Mouse (Mus musculus) lung, embryonic 14.5 days (tissue): Measurements from ENCODE around the gene 4833439L19Rik. TPM values are rescaled to one million over a fixed set of nuclear protein-coding genes. Genes with fewer than 3 reads are reported as not detected.

ENCODE experiments used
- ATAC-seq: fragments of 200-750 bp; cut with Nextera tagmentation; 2 replicates; pipeline ENCODE4 v1.8.0; 2017; ENCODE audit warnings: mild to moderate bottlenecking, moderate TSS enrichment, moderate library complexity; ENCODE audit not compliant: insufficient read depth
- DNase-seq: peaks from one replicate; pipeline ENCODE4 v3.0.0-alpha.2; 2015
- H3K27ac ChIP-seq: fragments of 300-500 bp; sonication (generic); 2 replicates; pipeline ENCODE4 v1.5.1; 2014; ENCODE audit warnings: low read depth, mild to moderate bottlenecking, moderate library complexity
- H3K27me3 ChIP-seq: fragments of 300-500 bp; sonication (generic); 2 replicates; pipeline ENCODE4 v1.6.1; 2014; ENCODE audit warnings: low read length, control low read depth; ENCODE audit not compliant: insufficient read depth
- H3K36me3 ChIP-seq: fragments of 300-500 bp; sonication (generic); 2 replicates; pipeline ENCODE4 v1.6.1; 2014; ENCODE audit warnings: control low read depth; ENCODE audit not compliant: insufficient read depth
- H3K4me1 ChIP-seq: fragments of 300-500 bp; sonication (generic); 2 replicates; pipeline ENCODE4 v1.6.1; 2014; ENCODE audit warnings: antibody characterized with exemption, control low read depth; ENCODE audit not compliant: insufficient read depth
- H3K4me2 ChIP-seq: fragments of 300-500 bp; sonication (generic); 2 replicates; pipeline ENCODE4 v1.6.1; 2014; ENCODE audit warnings: mild to moderate bottlenecking
- H3K4me3 ChIP-seq: fragments of 300-500 bp; sonication (generic); 2 replicates; pipeline ENCODE4 v1.5.1; 2014; ENCODE audit warnings: low read depth, low read length
- H3K9ac ChIP-seq: fragments of 300-500 bp; sonication (generic); 2 replicates; pipeline ENCODE4 v1.6.1; 2014
- H3K9me3 ChIP-seq: fragments of 300-500 bp; sonication (generic); 2 replicates; pipeline ENCODE4 v1.6.1; 2016; ENCODE audit warnings: low read depth, low read length, control low read depth
- CTCF ChIP-seq: IDR thresholded peaks from 2 replicates; pipeline ENCODE4 v1.5.1; 2016; ENCODE audit warnings: antibody characterized with exemption, low read depth
- WGBS: fragments of 180-500 bp; shearing (Covaris S2); extraction: QIAGEN DNeasy Blood & Tissue Kit; methylation state at CpG from one replicate; pipeline ENCODE4 v1.1.7; 2014; 5-methylcytosine and 5-hydroxymethylcytosine counted together
- polyA plus RNA-seq: library from polyadenylated mRNA; unstranded; fragments of >200 nt; fragmentation: Nextera tagmentation; extraction: Ambion mirVana; gene quantifications from 2 replicates; pipeline ENCODE4 v1.2.1, GENCODE M21; 2014

4833439L19Rik gene
- polyA plus RNA-seq, 1 experiment from 2014 or later: 137 TPM

DNA sequence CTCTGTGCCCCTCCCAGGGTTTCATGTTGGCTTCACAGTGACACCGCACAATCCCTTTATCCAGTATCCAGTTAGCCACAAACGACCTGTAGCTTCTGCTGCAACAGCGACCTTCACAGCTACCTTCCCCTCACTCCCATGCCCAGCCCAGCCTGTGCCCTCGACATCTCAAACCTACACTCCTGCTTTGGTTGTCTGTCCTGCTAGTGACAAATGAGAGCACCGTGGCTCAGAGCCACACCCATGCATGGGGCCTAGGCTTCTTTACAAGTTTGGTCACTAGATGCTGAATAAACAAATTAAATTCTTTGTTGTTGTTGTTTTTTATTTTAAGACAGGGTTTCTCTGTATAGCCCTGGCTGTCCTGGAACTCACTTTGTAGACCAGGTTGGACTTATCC, 42.0 kb upstream of the 4833439L19Rik start:
- WGBS: 56% methylated on average over 5 of the region's 5 CpGs
- Histone ChIP-seq H3K27ac (no peak overlapping the region), H3K4me2 (no peak overlapping the region), H3K4me3 (no peak overlapping the region), H3K9ac (no peak overlapping the region), H3K9me3 (no peaks in the 10 kb centered on the region), H3K36me3 (0 out of 2 replicates have a peak, but pooled peaks cover 3% of the 10 kb centered on the region), H3K4me1 (no peaks in the 10 kb centered on the region), H3K27me3 (no peaks in the 10 kb centered on the region)
- TF ChIP-seq CTCF: no peak
- ATAC-seq: no peak
- no peak for DNase-seq

DNA sequence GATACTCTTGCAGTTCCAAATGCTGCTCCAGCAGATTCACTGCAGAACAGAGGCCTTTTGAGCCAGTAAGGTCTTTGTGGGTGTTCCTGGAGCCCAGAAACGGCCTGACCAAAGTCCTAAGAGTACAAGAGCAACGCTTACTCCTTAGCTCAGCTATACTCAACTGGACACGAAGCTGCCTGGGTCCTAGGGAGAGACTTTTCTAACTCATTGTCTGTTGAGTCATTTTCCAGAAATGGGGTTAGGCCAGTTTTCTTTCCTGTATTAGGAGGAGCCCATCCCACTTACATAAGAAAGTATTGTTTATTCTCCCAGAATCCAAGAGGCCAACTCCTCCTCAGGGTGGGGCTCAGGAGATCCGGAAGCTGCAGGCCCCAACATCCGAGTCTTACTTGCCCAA, 40.2 kb upstream of the 4833439L19Rik start:
- no peaks in the 10 kb centered on the region for H3K27me3 ChIP-seq
- H3K36me3 ChIP-seq: 0 out of 2 replicates have a peak, but pooled peaks cover 3% of the 10 kb centered on the region
- DNase-seq: no peak
- TF ChIP-seq CTCF: no peak
- no peak overlapping the region for H3K4me3 ChIP-seq
- H3K9me3 ChIP-seq: no peaks in the 10 kb centered on the region
- H3K9ac ChIP-seq: no peak overlapping the region
- no peak for ATAC-seq
- H3K4me1 ChIP-seq: no peaks in the 10 kb centered on the region
- no peak overlapping the region for H3K4me2 ChIP-seq
- no peak overlapping the region for H3K27ac ChIP-seq
- WGBS: 64% methylated on average over 5 of the region's 5 CpGs

DNA sequence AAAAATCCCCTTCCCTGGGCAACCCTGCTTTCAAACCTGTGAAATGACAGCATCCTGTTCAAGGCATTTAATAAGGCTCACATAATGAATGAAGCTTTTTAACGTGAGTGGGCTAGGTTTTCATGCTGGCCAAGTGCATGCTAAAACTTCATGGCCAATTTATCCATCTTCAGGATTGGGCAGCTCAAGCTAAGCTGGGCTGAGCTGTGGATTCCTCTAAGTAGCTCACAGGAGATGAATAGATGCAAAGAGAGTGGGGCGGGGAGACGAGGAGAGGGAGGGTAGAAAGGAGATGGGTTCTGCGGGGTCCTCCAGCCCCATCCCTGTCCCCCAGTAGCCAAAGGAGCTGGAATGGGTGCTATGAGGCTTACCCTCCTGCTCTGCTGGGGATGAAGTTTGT, 39.0 kb upstream of the 4833439L19Rik start:
- 62% methylated on average over 4 of the region's 4 CpGs for WGBS
- Histone ChIP-seq H3K4me3 (no peak overlapping the region), H3K9ac (no peak overlapping the region), H3K36me3 (0 out of 2 replicates have a peak, but pooled peaks cover 3% of the 10 kb centered on the region), H3K9me3 (no peaks in the 10 kb centered on the region), H3K4me1 (no peaks in the 10 kb centered on the region), H3K4me2 (no peak overlapping the region), H3K27me3 (no peaks in the 10 kb centered on the region), H3K27ac (no peak overlapping the region)
- DNase-seq (no peak), ATAC-seq (no peak)
- no peak for TF ChIP-seq CTCF

DNA sequence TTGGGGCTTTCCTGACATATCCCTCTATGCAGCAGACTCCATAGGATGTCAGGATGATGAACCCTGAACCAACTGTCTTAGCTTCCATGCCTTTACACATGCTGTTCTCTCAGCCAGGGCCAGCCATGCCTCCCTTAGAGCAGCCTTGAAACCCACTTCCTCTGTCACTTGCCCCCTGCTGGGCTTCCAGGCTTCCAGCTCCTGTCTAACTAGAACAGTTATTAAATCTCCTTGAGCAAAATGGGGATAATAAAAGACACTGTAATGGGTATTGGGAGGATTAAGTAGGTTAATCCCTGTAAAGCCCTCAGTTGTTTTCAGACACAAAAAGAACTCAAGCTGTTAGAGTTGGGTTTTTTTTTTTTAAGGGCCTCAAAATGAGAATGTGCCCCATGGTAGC, 38.3 kb upstream of the 4833439L19Rik start:
- ATAC-seq (no peak), DNase-seq (no peak)
- Histone ChIP-seq H3K4me2 (no peak overlapping the region), H3K9ac (no peak overlapping the region), H3K4me3 (no peak overlapping the region), H3K27ac (no peak overlapping the region), H3K27me3 (no peaks in the 10 kb centered on the region), H3K36me3 (0 out of 2 replicates have a peak, but pooled peaks cover 3% of the 10 kb centered on the region), H3K9me3 (no peaks in the 10 kb centered on the region), H3K4me1 (no peaks in the 10 kb centered on the region)
- TF ChIP-seq CTCF: no peak

DNA sequence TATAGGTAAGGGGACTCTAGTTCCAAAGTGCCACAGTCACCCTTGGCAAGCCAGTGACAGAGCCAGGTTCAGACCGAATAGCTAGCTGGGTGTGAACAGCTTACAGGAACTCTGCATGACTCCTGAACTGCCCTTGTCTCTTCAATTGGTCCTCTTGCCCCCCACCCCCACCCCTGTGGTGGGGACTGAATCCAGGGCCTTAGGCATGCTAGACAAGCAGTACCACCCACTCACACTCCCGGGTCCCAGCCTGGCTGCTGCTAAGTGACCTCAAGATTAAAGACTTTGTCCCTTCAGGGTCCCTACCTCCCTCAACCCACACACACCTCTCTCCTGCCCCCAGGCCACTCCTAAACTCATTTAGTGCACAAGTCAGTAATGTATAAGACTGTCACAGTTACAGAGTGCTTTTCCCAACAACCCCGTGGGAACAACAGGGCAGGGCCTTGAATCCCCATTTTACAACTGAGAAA, 37.4 kb upstream of the 4833439L19Rik start:
- no peak for ATAC-seq
- WGBS: 60% methylated on average over 3 of the region's 3 CpGs

DNA sequence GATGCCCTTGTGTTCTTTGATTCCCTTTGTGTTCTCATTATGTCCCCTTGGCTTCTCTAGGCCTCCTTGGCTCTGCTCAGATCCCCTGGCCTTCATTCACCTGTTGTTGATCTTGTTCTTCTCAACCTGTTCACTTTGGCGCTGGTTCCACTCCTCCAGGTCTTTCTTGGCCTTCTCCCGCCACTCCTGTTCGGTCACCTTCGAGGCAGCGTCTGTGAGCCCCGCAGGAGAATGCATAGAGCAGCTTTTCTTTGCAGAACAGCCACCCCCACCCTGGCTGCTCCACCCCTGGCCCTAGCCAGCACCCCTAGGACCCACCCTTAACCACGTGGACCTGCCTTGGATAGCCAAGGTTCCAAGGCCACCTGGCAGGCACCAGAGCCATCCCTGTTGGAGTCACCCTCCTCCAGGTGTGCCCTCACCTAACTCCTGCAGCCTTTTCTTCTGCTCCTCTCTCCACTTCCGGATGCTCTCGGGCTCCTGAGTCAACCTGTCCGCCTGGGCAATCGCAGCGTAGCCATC, 33.4 kb upstream of the 4833439L19Rik start:
- TF ChIP-seq CTCF: no peak
- Histone ChIP-seq H3K4me2 (no peak overlapping the region), H3K9me3 (no peaks in the 10 kb centered on the region), H3K4me3 (no peak overlapping the region), H3K4me1 (no peaks in the 10 kb centered on the region), H3K27me3 (no peaks in the 10 kb centered on the region), H3K27ac (no peak overlapping the region), H3K36me3 (peaks cover 18% of the 10 kb centered on the region), H3K9ac (no peak overlapping the region)
- DNase-seq (no peak), ATAC-seq (no peak)
- WGBS: 87% methylated on average over 12 of the region's 12 CpGs

More for the DNA sequence above, 37.4 kb upstream of the 4833439L19Rik start:
- Histone ChIP-seq H3K27ac (no peak overlapping the region), H3K9ac (no peak overlapping the region), H3K36me3 (peaks cover 11% of the 10 kb centered on the region; the same call in 1 of the 2 replicates), H3K4me2 (no peak overlapping the region), H3K27me3 (no peaks in the 10 kb centered on the region), H3K4me1 (no peaks in the 10 kb centered on the region), H3K4me3 (no peak overlapping the region), H3K9me3 (no peaks in the 10 kb centered on the region)
- DNase-seq: no peak
- no peak for TF ChIP-seq CTCF

DNA sequence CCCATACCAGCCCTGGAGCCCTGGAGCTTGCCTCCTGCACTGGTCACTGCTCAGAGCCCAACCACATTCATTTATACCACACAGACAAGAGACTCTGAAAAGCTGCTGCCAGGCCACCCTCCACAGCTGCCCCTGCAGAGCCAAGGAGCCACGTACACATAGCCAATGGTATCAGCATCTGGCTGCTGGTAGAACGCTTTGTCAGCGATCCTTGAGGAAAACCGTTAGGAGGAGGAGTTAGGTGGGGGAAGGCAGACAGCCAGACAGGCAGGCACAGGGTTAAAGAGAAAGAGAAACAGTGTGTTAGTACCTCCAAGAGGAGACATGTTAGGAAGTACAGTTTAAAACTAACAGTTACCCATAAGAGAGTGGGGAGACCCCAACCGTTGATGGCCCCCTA, 31.6 kb upstream of the 4833439L19Rik start:
- Histone ChIP-seq H3K36me3 (peaks cover 27% of the 10 kb centered on the region), H3K9me3 (no peaks in the 10 kb centered on the region), H3K9ac (no peak overlapping the region), H3K4me1 (no peaks in the 10 kb centered on the region), H3K4me2 (no peak overlapping the region), H3K27ac (0 out of 2 replicates have a peak overlapping the region, but pooled peaks have one; percentile 2), H3K4me3 (no peak overlapping the region), H3K27me3 (no peaks in the 10 kb centered on the region)
- WGBS: 47% methylated on average over 5 of the region's 5 CpGs
- ATAC-seq: no peak; the same call in 1 of the 2 replicates
- TF ChIP-seq CTCF: no peak
- DNase-seq: no peak
